Mouse (Mus musculus) lung, postnatal 4 days (tissue): ENCODE measurements around the gene Ap4m1.

Source experiments
- DNase-seq, 2 experiments: peaks; one replicate each; pipeline ENCODE4 v3.0.0; 2021

The Ap4m1 gene

DNA sequence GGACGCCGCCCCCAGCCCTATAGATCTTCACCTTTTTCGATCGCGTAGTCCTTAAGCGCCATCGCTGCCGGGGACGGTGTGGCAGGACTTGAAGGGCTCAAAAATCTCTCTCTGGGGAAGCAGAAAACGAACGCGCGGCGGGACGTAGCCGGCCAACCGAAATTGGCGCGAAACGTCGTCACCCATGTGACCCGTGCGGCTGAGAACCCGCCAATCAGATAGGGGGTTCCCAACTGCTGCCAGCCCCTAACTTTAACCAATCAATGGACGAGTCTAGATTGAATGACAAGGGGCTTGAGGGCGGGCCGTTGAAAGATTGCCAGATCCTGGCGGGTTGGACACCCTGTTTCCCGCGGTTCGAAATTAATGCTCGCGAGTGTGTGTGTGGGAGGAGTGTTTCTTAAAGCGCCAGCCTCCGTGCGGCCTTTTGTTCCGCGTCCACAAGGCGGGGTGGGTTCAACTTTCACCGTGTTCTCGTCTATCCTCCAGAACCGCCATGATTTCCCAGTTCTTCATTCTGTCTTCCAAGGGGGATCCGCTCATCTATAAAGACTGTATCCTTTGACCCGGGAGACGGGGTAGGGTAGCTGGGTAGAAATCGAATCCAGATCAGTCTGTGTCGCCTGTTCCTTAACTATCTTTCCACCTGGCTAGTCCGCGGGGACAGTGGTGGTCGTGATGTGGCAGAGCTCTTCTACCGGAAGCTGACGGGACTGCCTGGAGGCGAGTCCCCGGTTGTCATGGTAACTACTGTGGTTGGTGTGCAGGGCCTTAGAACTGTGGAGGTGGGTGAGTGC lies at the start of gene Ap4m1, which contains the start of gene Mcm7:
Gene Ap4m1 (plus strand): TSS at position 308 of the 797 bp plus-strand sequence.
Gene Mcm7 (minus strand): TSS at position 728 of the 797 bp plus-strand sequence.
- DNase-seq = peak; percentile 99

DNA sequence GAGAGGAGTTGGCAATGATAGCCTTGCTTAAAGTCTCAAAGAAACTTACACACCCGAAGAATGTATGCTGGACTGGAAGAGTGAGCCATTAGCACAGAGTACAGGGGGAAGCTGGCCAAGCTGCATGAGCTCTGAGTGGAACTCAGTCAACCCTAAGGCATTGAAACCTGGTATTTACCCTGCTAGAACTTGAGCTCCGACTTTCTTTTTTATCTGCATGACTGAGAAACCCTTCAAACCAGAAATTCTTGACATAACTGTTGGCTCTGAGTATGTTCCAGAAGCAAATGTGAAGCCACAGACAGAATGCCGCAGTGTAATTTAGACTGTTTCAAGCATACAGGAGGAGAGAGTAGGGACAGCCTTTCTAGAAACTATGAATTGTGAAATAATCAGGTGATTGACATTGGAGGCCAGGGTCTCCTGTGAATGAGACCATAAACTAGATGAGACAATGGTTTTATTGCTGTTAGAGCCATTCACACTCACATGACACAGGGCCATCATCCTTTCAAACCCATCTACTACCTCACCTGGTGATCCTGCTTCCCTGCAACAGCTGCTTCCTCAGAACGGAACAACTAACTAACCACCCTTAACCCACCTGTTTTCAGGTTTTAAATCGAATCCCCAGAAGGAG lies 39.3 kb upstream of the Ap4m1 start:
- DNase-seq = peak in 1 of 2 experiments; percentile 28

DNA sequence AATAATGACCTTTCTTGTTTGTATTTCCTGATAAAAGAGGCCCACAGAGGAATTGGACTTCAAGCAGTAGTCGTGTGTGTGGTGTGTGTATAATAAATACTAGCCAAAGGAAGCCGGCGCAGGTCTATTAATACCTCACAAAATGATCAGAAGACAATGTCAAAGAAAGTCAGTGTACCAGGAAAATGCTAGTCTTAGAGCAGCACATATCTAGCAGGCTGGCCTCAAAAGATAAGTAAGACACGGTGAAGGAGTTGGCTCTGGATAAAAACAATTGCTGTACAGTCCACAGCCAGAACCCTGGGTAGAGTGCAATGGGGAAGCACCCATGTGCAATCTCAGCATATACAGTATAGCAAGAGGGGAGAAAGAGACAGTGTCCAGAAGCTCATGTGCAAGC lies 34.5 kb upstream of the Ap4m1 start:
- no peak for DNase-seq

DNA sequence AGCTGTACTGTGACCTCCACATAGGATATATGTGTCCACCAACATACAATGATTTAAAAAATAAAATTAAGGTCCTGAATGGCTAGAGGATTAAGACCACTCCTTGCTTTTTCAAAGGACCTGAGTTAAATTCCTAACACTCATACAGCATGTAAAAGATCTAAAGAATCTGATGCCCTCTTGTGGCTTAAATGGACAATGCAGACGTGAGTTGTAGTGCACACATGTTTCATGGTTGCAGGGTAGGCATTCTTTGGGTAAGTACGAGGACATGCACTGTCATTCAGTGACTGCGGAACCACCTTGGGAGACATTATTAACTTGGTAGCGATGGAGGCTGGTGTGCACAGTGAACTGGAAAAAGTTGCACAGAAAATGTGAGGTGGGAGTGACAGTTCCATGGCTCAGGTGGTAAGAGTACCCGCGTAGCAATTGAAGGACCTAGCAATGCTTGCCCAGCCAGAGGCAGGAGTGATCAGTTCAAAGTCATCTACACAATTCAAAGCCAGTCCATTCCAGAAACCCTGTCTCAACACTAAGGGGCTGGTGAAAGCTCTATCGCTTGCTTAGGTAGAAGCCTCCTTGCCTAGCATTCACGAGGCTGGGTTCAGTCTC lies 33.8 kb upstream of the Ap4m1 start:
- DNase-seq = peak in 1 of 2 experiments; percentile 31

DNA sequence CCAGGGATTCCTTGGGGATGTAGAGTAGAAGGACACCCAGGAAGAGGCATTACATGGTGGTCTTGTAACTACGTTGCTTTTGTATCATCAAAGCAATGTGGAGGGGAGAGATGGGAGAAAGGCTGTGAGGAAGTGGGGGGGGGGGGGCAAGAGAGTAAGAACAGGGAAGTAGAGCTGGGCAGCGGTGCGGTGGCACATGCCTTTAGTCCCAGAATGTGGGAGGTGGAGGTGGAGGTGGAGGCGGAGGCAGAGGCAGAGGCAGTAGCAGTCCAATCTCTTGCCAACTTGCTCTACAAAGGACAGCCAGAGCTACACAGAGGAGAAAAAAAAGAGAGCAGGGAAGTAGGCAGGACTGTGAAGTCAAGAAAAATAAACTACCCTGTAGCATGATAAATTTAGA lies 33.2 kb upstream of the Ap4m1 start:
- no peak for DNase-seq

DNA sequence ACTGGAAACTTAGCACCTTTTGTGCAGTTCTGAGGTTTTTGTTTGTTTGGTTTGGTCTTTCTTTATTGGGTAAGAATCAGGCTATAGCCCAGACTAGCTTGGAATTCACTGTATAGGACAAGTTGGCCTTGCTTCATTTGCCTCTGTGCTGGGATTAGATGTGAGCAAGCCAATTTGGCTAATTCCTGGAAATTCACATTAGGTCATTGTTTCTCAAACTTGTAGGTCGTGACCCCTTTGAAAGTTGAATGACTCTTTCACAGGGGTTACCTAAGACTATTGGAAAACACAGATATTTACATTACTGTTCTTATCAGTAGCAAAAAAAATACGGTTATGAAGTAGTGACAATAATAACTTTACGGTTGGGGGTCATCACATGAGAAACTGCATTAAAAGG lies 17.4 kb upstream of the Ap4m1 start:
- DNase-seq = no peak

DNA sequence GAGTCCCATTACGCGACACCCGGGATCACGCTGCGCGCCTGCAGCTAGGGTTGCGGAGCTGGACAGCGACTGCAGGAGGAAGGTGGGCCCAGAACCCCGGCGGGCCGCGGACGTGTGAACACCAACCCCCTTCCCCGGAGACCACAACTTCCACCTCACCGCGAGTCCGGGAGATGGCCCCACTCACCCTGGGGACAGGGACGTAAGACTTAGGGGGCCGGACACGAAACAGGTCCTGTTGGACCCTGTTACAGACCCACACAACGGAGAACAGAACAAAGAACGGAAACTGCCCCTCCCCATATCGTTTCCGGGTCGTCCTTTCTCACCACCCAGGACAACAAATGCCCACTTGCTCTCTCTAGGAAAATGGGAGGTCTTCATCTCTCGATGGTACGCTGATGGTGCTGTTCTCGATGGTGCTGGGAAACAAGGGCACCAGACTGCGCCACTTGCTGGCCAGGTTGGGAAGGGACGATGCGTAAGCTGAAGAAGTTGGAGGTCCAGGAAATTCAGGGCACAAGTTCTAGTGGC lies 16.3 kb upstream of the Ap4m1 start, which contains the start of gene Zfp113:
Gene Zfp113 (minus strand): TSS at position 302 of the 534 bp plus-strand sequence.
- peak; percentile 90 to 92 for DNase-seq

DNA sequence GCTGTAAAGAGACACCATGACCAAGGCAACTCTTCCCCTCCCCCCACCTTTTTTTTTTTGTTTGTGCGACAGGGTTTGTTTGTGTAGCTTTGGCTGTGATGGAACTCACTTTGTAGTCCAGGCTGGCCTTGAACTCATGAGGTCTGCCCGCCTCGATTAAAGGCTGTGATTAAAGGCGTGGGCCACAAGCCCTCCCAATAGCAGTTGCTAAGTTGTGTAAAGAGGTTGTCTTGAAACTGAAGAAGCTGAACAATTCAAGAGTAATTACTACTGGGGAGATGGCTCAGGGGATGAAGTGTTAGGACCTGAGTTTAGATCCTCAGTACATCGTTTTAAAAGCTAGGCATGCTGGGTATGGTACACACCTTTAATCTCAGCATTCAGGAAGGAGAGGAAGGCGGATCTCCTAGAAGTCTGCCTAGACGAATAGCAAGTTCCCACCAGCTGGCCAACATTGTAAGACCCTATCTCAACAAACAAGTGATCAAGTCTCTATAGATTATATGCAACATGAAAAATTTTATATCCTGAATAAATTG lies 11.5 kb upstream of the Ap4m1 start:
- no peak for DNase-seq

DNA sequence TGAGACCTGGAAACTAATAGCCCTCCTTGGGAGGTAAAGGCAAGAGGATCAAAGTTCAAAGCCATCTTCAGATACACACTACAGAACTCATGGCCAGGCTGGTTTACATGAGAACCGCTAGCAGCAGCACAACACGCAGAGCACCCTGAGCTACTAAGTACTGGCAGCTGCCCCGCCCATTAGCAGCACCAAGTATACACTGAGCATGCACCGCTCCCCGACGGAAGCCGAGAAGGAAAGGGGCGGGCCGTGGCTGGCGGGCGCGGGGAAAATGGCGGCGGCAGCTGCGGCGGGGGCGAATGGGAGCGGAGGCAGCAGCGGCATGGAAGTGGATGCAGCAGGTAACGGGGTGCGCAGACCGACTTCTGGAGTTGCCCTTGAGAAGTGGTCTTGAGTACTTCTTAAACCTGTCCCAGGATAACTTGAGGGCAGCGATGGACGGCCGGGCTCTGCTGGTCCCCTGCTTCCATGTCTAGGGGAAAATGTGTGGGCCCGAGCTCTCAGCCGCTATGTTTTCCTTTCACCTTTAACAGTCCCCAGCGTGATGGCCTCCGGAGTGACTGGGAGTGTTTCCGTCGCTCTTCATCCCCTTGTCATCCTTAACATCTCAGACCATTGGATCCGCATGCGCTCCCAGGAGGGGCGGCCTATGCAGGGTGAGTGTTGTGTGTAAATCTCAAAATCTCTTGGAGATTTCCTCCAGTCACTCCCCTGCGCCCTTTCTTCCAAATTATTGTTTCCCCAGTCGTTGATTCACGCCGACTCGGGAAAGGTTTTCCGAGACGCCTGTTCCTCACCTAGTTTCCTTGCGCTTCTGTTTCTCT lies 10.7 kb upstream of the Ap4m1 start, which contains the start of gene Cops6:
Gene Cops6 (plus strand): TSS at position 230 of the 824 bp plus-strand sequence.
- peak; percentile 95 for DNase-seq

DNA sequence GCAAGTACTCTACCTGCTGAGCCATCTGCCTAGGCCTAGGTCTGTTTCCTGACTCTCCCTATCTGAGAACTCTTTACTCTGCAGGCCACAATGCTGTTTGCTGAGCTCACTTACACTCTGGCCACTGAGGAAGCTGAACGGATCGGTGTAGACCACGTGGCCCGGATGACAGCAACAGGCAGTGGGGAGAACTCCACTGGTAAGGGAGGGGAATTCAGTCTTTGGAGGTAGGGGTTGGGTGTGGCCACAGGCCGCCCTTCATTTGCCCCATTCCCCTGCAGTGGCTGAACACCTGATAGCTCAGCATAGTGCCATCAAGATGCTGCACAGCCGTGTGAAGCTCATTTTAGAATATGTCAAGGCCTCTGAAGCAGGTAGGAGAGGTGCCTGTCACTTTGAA lies 8.8 kb upstream of the Ap4m1 start:
- DNase-seq = no peak

DNA sequence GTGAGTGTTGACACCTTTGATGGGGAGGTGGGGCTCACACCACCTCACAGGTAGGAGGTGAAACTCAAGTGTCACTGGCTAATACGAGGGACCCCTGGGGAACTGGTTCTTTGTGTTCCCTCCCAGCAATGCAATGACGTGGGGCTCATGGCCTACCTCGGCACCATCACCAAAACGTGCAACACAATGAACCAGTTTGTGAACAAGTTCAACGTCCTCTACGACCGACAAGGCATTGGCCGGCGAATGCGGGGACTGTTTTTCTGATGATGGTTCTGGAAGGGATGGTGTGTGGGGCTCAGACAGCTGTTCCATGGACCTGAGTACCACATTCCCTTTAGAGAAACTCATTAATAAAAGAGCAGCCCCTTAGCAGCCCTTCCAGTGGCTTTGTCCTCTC lies 8.2 kb upstream of the Ap4m1 start:
- DNase-seq = no peak

DNA sequence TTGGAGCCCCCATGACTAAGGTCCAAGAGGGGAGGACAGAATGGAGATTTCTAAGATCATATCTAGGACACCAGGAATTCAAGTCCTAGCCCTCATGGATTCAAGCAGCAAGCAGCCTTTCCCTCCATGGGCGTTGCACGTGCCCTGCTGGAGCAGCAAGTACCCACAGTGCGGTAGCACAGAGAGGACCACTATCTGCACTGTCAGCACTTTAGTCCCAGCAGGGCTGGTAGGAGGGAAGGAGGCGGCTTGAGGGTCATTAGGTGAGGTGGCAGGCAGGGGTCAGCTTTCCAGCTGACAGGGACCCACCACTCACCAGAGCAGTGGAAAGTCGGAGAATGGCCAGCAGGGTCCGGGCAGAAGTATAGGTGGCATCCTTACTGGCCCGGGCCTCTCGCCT lies 6.2 kb upstream of the Ap4m1 start:
- DNase-seq = no peak

DNA sequence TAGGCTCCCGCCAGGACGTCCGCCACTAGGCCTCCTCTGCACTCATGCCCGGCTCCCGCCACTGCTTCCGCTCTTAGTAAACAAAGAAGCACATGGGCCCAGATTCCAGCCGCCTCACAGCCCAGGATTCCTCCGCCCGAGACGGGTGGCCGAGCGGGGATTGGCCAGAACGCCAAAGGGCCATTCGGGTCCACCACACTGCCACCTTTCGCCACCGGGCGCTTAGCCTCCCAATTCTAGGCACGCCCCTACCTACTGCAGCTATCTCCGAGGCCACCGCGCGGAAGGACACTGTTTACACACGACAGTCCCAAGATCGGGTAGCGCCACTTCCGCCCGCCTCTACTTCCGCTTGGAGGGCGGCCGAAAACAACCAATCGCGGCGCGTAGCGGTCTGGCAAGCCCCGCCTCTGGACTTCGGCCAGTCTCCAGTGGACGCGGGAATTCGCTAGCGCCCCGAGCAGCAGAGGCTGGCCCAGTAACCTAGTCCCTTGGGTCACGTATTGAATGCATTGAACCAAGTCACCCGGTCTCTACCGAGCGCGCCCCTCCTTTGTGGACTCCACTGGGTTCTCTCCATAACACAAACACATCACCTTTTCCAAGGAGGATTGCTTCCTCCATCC lies 753 bp upstream of the Ap4m1 start:
- DNase-seq = peak; percentile 98

DNA sequence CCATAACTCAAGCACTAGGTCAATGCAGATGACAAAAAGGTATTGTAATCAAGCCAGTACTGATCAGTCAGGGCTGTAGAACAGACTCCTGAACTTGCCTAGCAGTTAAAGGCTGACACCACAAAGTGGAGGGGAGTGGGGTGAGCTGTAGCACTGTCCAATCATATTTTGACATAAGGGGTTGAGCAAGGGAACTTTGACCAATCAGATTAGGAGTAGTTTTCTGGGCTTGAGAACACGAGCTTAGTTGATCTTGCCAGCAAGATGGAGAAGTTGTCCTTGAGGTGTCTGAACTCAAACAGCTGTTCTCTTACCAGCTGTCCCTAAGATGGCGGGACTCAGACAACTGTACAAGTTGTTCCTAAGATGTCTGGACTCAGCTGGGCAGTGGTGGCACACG lies 1.4 kb downstream of the Ap4m1 start:
- DNase-seq = no peak

DNA sequence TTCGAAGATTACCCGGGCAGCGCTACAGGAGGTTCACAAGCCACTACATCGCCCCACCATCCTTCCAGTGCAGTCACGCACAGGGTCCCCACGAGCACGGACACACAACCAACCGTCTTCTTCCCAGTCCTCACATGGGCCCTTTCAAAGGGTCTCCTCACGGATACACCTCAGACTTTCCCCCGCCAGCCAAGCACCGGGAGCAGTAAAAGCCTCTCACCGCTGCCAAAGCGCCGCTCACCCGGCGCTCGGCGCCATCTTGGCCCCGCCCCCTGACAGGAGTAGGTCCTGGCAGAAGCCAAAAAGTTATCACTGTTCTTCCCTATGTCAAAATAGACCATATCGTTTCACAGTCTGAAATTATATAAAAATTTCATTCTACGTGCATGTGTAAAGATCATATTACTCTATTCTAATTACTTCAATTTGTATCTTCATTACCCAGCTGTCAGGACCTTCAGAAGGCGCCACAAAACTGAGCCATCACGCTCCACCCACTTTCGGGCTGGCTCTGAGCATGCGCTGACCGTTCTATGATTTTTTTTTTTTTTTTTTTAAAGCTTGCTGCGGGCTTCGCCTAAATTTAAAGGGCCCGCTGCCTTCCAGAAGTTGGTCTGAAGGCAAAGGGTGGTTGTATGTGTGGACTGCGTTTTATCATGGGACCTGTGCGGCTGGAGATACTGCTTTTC lies 15.3 kb downstream of the Ap4m1 start, which contains the start of the genes Taf6 and Cnpy4:
Gene Taf6 (minus strand): TSS at position 502 of the 689 bp plus-strand sequence.
Gene Cnpy4 (plus strand): TSS at position 536 of the 689 bp plus-strand sequence.
- peak; percentile 88 to 89 for DNase-seq

DNA sequence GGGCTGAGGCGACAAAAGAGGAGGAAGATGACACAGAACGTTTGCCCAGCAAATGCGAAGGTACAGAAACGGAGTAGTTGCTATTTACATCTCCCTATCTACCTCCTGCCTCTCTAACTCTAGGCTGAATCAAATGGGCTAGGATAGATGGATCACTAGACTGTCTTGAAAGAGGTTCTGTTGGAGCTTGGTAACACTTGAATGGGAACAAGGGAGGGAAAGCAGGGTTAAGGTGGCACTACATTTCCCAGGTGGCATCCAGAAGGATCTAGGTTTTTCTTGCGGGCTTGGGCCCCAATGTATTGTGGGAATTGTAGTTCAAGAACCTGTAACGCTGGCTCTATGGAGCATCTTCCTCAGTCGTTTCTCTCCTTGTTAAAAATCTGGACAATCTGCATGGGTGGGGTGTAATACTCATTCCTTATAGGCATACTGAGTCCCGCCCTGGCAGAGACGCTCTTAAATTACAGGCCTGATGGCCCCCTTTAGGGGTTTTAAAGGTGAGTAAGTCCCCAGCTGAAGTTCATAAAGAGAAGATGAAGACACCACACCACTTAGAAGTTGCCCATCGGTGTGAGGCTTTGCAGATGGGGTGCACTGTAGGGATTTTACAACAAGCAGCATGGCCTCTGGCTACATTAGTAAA lies 16.0 kb downstream of the Ap4m1 start:
- DNase-seq = peak; percentile 54 to 75

DNA sequence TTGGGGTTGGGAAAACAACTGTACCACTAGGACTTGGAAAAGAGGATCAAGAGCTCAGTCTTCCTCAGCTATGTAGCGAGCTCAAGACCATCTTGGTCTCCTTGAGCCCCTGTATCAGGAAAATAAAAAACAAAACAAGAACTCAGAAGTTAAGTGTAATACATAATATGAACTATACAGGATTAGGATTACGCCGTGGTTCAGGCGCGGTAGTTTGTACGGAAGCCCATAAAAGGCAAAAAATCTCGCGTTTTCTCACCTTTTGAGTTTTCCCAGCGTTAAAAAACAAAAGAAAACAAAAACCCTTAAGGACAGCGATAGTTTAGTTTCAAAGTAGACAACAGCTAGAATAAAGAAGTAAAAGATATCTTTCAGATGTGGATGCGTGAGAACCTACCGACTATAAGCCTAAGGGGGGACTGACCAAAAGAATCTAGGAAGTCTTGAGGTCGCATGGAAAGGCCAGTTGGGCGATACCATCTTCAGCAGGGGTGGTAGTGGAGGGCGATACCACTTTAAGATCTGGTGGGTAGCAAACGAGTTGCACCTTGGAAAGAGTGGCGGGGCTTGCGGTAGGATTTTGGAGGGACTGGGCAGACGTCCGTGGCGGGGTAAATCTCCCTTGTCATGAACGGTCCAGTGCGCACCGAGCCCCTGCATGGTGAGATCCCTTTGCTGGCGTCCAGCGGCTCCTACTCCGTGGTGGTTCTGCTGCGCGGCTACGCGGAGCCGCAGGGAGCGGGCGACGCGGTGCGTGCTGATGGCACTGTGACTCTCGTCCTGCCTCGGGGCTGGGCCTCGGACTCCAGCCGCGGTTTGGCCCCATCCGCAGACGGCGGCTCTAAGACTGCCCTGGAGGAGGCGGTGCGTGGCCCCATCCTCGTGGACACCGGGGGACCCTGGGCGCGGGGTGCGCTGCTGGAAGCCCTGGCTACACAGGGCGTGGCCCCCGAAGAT lies 22.2 kb downstream of the Ap4m1 start, which contains the start of gene Mblac1:
Gene Mblac1 (plus strand): TSS at position 544 of the 957 bp plus-strand sequence.
- DNase-seq = peak; percentile 87 to 89

DNA sequence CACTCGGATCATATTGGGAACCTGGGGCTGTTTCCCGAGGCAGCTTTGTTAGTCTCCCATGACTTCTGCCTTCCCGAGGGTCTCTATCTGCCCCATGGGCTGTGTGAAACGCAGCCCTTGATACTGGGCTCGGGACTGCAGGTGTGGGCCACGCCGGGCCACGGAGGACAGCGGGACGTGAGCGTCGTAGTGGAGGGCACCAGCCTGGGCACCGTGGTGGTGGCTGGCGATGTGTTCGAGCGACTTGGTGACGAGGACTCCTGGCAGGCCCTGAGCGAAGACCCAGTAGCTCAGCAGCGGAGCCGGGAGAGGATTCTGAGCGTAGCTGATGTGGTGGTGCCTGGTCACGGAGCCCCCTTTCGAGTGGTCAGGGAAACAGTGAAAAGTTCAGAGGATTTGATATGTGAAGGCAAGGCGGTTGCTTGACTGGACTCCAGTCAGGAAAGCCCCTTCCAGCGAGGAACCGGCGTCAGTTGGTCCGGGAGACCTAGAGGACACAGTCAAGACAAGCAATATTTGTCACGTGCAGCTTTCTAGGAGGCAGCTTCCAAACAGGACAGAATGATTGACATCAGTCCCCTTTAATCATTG lies 23.0 kb downstream of the Ap4m1 start:
- peak; percentile 43 to 44 for DNase-seq

DNA sequence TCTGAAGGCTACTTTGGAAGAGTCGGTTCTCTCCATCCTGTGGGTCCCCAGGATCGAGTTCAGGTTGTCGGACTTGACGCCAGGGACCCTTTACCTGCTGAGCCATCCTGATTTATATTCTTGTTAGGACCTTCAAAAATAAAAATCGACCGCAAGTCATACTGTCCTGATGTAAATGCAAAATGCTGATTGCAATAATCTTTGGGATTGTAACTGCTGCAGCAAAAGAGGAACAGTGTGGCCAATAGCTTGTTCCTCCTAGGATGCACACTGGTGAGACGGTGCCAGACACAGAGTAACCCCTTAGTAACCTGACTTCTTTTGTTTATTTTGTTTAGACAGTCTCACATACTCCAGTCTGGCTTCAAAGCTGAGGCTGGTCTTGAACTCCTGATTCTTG lies 23.7 kb downstream of the Ap4m1 start:
- DNase-seq = no peak
